Mouse (Mus musculus): ENCODE measurements around the gene Brpf3.
"Not testable (repeated sequence)": the region's sequence is repeated elsewhere in the genome, so short reads cannot be mapped to it uniquely, and the experiment has no call there.

Brpf3 gene

GRCm38 (mm10) chr17:28799291-28800160 lies 1.4 kb upstream of the Brpf3 start:
- peak; percentile 7 for DNase-seq

- no peak for DNase-seq
These were observed 614 bp upstream of the Brpf3 start for GRCm38 (mm10) chr17:28800281-28800670.

GRCm38 (mm10) chr17:28801474-28802005 lies 650 bp downstream of the Brpf3 start:
- peak; percentile 99 for DNase-seq

GRCm38 (mm10) chr17:28802006-28802481 lies 1.2 kb downstream of the Brpf3 start:
- DNase-seq = no peak

- DNase-seq = no peak
These were observed 2.4 kb downstream of the Brpf3 start for GRCm38 (mm10) chr17:28803316-28803715.

GRCm38 (mm10) chr17:28804973-28805372 lies 4.1 kb downstream of the Brpf3 start:
- no peak for DNase-seq

GRCm38 (mm10) chr17:28806770-28807169 lies 5.9 kb downstream of the Brpf3 start:
- DNase-seq = no peak

- no peak for DNase-seq
These were observed 7.8 kb downstream of the Brpf3 start for GRCm38 (mm10) chr17:28808714-28809113.

GRCm38 (mm10) chr17:28809175-28809831 lies 8.4 kb downstream of the Brpf3 start:
- DNase-seq = no peak

GRCm38 (mm10) chr17:28812345-28812744 lies 11.5 kb downstream of the Brpf3 start:
- no peak for DNase-seq

- DNase-seq = no peak
These were observed 13.7 kb downstream of the Brpf3 start for GRCm38 (mm10) chr17:28814529-28815097.

- DNase-seq = no peak
These were observed 14.6 kb downstream of the Brpf3 start for GRCm38 (mm10) chr17:28815384-28816004.

- not testable (repeated sequence) for DNase-seq
These were observed 15.4 kb downstream of the Brpf3 start for GRCm38 (mm10) chr17:28816326-28816725.

GRCm38 (mm10) chr17:28816875-28817811 lies 16.3 kb downstream of the Brpf3 start:
- no peak for DNase-seq

- no peak for DNase-seq
These were observed 19.3 kb downstream of the Brpf3 start for GRCm38 (mm10) chr17:28820189-28820588.

GRCm38 (mm10) chr17:28823004-28823745 lies 22.3 kb downstream of the Brpf3 start:
- no peak for DNase-seq

- no peak for DNase-seq
These were observed 22.9 kb downstream of the Brpf3 start for GRCm38 (mm10) chr17:28823749-28824148.

- no peak for DNase-seq
These were observed 24.0 kb downstream of the Brpf3 start for GRCm38 (mm10) chr17:28824896-28825295.

- peak; percentile 27 for DNase-seq
These were observed 24.6 kb downstream of the Brpf3 start for GRCm38 (mm10) chr17:28825359-28826041.

GRCm38 (mm10) chr17:28827665-28828231 lies 26.9 kb downstream of the Brpf3 start:
- DNase-seq = no peak

Measured in retina, postnatal 1 day (tissue).